Mouse (Mus musculus) adrenal gland, postnatal 10 days (tissue): Measurements from ENCODE around the gene Bcar3. TPM values are rescaled to one million over a fixed set of nuclear protein-coding genes. Genes with fewer than 3 reads are reported as not detected.

ENCODE experiments used
- DNase-seq: peaks from one replicate; pipeline ENCODE4 v3.0.0; 2021; ENCODE audit warnings: mixed read lengths
- total RNA-seq, 2 experiments: library from RNA; stranded (reverse); gene quantifications; 2 replicates each; pipeline ENCODE4 v1.2.3; 2021

Bcar3 gene
- total RNA-seq, 2 experiments from 2014 or later = 42.4 to 43.9 TPM

GRCm38 (mm10) chr3:122460848-122461511 is 167.0 kb downstream of the Bcar3 start:
- no peak for DNase-seq

GRCm38 (mm10) chr3:122461512-122461881 is 167.6 kb downstream of the Bcar3 start:
- no peak for DNase-seq

DNA sequence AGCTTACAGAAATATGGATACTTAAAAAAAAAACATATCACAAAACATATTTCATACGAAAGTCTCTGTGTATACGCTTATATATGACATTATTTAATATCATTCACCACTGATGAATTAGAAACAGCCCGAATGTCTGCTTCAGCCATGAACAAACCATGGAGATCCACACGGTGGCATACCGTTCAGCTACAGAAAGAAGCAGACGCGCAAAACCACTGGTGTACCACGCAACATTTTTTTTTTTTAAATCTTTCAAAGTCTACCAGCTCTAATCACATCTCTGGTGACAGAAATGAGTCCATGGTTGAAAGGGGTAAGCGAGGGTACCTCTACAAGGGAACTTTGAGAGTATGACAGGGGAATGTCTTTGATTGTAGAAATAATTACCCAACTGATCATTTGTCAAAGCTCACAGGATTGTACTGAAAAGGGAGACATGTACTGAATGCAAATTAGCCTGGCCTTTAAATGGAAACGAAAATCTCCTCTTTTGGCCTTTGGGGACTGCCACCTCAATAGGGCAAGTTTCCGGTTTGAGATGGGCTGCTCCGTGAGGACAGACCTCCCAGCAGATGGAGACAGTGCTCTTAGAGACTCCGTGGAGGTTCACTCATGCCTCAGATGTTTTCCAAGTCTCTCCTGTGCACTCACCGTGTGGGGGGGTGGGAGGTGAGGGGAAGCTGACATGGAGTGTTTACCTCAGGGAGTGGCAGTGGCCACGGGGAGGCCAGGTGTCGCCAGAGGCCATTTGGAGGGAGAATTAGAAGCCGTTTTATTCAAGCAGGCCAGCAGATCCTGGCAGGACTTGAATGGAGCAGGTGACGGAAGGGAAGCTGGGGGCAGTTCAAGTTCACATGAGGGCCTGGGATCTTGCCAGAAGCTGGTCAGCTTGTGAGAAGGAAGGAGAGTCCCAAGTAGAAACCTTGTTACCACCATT is 168.3 kb downstream of the Bcar3 start:
- DNase-seq = peak; percentile 67

GRCm38 (mm10) chr3:122463166-122463565 is 169.2 kb downstream of the Bcar3 start:
- DNase-seq = no peak

DNA sequence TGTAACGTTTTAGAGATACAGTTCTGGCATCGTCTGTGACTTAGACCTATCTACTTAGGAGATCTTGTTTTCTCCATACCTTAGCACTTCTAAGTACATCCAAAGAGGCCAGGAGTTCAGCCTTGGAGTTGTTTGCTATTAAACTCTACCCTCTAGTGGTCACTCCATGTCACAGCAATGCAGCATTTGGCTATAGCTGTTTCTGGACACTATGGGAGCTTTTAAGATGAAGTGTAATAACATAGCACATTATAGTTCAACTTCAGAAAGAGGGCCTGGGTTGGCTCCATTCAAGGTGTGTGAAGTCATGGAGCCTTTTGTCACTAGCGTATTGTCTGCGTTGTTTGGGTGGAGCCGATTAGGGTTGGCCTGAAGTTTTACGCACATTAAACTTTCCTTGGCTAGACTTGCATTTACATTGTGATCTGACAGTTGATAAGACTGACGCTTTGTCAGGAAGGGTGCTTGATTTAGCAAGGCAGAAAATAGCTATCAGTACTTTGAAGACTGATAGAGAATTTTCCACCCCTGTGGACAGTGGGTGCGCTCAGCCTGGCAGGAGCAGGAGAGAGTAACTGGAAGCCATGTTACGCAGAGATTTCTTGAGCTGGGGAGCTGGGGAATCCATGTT is 172.3 kb downstream of the Bcar3 start:
- DNase-seq = peak; percentile 62

DNA sequence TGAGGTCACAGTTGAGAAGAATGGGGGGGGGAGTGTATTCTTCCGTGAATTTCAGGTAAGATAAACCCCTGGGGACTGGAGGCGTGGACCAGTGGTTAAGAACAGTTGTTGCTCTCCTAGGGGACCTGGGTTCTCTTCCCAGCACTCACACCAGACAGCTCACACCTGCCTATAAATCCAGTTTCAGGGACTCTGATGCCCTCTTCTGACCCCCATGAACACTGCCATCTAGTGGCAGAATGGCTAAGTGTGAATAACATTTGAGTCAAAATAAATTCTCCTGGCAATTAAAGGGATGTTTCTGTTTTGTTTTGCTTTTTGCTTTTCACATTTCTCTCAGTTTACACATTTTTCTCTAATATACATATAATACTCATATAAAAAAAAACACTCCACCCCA is 174.0 kb downstream of the Bcar3 start:
- no peak for DNase-seq

- DNase-seq = no peak
These were observed 176.5 kb downstream of the Bcar3 start for GRCm38 (mm10) chr3:122470326-122471016.

DNA sequence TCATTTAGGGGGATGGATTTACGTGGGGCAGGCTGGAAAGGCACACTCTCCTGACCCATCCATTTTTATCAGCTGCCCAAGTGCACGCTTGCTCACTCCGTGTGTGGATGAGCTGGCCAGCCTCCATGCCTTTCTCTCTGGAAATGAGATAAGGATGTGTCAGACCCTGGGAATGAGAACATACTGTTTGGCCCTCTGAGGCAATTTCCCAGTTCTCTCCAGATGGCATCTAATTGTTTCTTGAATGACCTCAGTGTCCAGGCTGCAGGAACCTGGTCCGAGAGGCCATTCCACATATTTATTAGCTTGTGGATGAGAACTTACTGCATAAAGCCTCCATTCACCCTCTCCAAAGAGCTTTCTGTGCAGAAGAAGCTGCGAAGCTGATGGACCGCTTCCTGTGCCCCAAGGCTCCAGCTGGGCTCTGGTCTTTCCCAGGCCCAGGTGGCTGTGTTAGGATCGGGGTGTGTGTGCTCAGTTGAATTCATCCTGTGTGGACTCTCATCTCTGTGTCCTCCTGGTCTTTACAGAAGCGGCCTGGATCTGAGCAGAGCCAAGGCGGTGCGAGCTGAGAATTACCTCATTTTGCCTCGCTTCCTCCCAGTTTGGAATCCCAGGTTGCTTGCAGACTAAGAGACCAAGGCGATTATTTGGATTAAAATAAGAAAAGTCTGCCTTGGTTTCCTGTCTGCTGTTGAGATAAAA is 177.2 kb downstream of the Bcar3 start:
- peak; percentile 60 for DNase-seq

- no peak for DNase-seq
These were observed 178.5 kb downstream of the Bcar3 start for GRCm38 (mm10) chr3:122472412-122472811.

DNA sequence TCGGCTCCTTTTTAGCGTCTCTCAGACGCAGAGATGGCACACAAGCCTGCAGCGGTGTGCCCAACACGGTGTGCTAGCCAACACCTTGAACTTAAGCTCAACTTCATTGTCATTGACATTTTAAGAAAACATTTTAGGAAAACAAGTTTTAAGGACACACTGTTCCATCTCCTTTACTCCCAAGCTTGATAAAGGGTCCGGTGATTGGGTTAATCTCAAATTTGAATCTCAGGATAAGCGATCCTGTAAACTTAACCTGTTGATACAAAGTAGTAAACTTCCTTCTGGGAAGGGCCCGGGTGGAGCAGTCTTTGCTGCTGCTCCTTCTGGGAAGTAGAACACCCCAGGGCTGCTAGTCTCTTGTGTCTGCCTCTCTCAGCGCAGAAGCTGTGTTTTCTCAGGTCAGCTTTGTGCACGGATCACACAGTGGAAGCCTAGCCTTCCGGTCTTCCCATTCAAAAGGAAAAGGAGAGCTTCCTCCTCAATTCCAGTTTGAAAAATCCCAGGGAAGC is 179.6 kb downstream of the Bcar3 start:
- no peak for DNase-seq

DNA sequence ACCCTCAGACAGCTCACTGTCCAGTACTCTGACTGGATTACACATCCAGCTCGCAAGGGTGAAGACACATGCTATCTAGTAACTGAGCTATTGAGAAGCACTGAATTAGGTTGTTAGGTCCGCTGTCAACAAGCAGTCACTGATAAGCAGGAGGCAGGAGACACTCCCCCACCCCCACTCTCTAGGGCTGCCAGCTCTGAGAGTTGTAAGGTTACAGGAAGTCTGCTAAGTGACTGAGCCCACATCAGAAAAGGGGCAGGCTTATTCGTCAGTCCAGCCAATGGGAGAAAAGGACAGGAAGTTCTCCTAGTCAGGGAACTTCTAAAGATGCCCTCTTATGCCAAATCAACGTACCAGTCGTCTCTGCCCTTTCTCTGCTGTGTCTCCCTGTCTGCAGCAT is 180.1 kb downstream of the Bcar3 start:
- peak; percentile 83 for DNase-seq

- no peak for DNase-seq
These were observed 180.9 kb downstream of the Bcar3 start for GRCm38 (mm10) chr3:122474796-122475195.

GRCm38 (mm10) chr3:122475735-122476134 is 181.8 kb downstream of the Bcar3 start:
- no peak for DNase-seq

DNA sequence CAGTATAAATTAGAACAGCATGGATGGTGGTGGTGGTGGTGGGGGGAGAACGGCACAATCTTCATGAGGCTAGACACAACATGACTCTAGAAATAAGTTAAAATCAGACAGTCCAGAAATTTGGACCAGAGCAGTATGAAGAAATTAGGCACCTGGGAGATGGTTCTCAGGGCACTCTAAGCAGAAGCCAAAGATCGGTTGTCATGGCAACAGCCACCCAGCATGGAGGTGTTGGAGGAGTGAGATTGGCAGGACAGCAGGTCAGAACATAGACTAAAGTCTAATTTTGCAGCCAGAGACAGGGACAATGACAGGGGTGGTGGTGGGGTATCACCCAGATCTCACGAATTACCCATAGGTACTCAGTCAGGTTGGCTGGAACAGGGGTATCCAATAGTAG is 182.7 kb downstream of the Bcar3 start:
- no peak for DNase-seq

DNA sequence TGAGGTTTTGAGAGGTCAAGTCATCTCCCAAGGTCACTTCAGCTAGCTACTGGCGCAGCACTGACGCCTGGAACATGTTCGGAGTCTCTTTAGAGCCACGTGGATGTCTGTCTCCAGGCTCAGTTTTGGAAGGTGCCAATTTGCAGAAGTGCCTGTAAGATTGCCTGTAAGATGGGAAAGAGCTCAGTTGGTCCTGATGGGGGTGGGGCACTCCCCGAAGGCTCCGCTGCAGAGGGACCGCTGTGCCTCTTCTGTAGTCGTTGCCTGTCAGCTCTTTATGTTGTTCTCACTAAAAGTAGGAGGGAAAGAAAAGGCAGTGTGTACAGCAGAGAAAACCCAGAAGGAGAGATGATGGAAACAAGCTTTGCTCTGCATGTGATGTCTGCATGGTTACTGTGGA is 183.6 kb downstream of the Bcar3 start:
- no peak for DNase-seq

GRCm38 (mm10) chr3:122478735-122479134 is 184.8 kb downstream of the Bcar3 start:
- DNase-seq = no peak

GRCm38 (mm10) chr3:122480065-122480675 is 186.2 kb downstream of the Bcar3 start:
- DNase-seq = no peak

GRCm38 (mm10) chr3:122480986-122481385 is 187.1 kb downstream of the Bcar3 start:
- no peak for DNase-seq

DNA sequence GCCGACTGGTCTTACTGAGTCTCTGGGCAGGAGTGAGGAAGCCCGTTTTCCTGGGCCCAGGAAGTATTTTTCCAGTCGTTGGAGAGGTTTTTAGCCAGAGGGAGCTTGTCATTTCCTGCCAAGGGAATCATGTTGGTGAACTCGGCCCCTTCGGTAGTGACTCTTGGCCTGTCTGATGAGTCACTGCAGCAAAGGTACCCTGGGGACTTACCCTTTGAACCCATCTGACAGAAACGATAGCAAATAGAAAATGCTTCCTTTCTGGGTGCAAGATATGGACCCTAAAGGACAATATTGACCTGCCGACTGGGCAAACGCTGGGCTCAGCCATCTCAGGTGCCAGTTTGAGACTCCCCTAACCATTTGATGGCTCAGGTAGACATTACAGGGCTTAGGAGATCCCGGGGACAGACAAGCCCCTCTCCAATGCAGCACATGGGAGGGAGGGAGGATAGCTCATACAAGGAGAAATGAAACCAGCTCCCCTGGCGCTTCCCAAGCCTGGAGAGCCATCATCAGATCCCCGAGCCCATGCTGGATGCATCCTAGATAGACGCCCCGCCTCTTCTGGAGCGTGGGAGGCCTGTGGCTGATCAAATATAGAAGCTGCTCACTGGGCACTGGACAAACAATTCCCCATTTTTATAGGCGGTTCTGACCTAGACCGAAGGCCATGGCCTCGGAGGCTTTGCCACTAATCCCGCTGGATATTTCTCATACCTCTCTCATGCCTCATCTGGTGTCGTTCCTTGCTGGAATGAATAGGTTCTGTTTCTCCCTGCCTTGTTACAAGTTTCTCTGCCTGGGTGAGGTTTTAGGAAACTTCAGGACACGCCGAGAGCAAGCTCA is 188.2 kb downstream of the Bcar3 start:
- DNase-seq = peak; percentile 68
